Mouse (Mus musculus) adrenal gland (tissue): ENCODE measurements around the gene Akr1c12.
"Not testable (repeated sequence)": the region's sequence is repeated elsewhere in the genome, so short reads cannot be mapped to it uniquely, and the experiment has no call there.

Experiments
- intact Hi-C: fragments of 180-260 bp; cut with DNase I; formaldehyde crosslinking; loops from one replicate; pipeline ENCODE4 v1.15.1; 2025
- long read RNA-seq, 2 experiments: library from polyadenylated mRNA; unstranded; transcript quantifications; one replicate each; pipeline ENCODE4 v2.0.0; 2020; ENCODE audit warnings: borderline replicate concordance in 1 of 2; ENCODE audit not compliant: insufficient replicate concordance in 1 of 2

The Akr1c12 gene
- long read RNA-seq, experiment 1 = 0 reads
- long read RNA-seq, experiment 2 = 0 reads

DNA sequence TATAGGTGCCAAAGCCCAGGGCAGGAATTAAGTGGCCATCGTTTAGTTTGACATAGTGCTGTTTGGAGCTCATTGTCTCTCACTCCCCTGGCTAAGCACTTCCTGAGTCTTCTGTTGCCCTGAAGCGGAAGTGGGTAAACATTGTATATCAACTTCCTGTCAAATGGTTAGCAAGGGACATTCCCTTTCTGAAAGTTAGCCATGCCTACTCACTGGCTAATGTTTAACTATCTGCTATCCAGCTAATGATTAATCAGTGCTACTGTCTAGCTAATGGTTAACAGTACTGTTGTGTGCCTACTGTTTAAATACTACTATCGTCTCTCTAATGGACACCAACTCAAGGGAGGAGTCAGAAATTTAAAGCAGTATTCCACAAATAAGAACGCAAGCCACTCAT, at the start of gene Akr1c12:
TSS of gene Akr1c12 (minus strand) at position 150 of the 400 bp plus-strand sequence.
- intact Hi-C loops = no loop called here

DNA sequence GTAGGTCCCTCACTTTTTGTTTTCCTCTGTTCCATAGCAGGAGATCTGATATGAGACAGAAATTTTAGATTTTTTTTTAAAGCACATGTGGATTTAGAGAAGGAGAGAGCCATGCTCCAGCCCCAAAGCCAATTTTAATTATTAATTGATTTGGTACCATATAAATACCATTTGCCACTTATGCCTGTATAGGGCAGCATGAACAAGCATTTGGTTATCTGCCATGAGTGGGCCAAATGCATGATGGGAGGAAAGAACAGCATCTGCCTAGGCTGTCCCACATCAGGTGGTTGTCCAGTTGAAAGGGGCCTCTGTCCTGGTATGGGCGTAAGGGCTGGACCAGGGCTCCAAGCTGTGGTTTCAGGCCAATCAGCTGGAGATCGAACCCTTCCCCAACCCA, 39.5 kb upstream of the Akr1c12 start:
- intact Hi-C loops = no loop called here

DNA sequence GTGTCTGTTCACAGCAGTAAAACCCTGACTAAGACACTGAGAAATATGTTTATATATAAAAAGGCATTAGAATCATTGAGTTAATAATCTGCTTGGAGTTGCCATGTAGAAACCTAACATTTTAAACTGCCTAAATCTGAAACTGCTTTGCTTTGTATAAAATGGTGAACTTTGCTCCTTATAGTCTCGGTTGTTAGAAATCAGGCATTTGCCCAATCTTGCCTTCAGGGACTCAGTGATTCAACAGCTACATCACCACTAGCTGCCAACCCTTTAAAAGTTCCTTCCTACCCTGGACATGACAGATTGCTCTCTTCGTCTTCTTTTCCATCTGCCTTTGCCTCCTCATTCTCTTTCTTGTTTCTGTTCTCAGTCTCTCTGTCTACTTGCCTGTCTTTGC, 34.7 kb upstream of the Akr1c12 start:
- intact Hi-C loops = no loop called here

DNA sequence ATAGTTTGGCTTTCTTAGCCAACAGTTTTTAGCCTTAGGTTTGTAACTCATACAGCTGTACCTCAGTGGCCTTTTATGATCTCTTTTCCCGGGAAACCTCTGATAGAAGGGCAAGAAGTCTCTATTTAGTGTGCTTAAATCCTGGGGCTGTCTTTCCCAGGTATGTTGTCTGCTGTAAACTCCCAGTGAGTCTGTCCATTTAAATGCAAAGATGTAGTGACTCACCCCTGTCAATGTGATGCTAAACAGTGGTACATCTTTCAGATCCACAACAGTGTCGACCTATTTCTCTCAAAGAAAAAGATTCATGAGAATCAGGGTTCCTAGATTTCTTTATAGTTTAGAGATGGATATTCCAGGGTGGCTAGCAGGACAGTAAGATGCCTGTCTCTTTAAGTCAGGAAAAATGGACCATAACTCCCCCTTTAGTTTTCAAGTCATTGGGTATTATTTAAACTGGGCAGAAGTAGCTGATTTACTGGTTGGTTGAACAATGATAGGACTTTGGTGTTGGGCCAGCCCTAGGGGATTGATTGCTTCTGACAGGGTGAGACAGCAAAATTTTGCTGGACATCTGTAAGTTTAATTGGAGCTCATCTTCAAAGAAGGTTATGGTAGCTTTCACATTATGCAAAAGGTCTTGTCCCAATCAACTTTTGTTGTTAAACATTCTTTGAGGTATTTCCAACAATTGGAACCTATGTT, 25.8 kb upstream of the Akr1c12 start:
- intact Hi-C loops = loop anchor here (10.0 kb wide), 1 partner anchor 300 kb away; the partner anchor contains the start of gene Akr1e1

DNA sequence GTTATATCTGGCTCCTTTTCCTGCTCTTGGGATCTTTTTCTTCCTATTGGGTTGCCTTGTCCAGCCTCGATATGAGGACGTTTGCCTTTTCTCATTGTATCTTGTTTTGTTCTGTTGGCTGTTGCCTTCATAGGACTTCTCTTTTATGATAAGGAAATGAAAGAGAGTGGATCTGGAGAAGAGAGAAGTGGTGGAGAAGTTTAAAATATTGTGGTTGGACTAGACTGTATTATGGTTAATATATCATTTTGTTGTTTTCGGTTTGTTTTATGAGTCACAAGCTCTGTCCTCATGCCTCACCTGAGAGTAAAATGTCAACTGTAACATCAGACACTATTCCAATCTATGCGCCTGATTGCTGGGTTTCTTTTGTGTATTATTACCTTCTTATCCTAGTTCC, 17.8 kb upstream of the Akr1c12 start:
- intact Hi-C loops = no loop called here

DNA sequence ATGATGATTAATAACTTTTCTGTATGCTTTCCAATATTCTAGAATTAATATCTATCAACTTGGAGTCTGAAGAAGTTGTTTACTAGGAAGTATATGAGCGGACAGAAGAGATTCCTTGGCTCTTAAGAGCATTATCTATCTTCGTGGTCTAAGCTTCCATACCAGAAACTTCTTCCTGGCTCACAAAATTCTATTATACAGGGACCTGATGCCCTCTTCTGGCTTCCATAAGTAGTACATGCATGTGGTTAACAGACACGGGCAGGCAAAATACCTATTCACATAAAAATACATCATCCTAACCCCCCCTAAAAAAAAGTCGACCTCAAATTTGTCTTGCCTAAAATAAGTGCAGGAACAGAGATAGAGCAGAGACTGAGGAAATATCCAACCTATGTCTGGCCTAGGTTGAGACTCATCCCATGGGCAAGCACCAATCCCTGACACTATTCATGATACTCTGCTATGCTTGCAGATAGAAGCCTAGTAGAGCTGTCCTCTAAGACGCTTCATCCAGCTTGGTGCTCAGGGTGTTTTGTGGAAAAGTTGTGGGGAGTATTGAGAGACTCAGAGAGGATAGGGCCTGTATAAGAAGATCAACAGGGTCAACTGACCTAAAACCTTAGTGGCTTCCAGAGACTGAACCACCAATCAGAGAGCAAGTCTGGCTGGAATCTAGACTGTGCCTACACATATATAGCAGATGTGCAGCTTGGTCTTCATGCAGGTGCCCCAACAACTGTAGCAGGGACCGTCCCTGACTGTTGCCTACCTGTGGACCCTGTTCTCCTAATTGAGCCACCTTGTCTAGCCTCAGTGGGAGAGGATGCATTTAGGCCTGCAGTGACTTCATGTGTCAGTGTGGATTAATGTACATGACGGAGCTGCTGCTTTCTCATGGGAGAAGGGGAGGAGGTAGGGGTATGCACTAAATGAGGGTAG, 2.5 kb upstream of the Akr1c12 start:
- intact Hi-C loops = loop anchor here (2.0 to 5.0 kb wide), 4 partner anchors 93 to 269 kb away; no protein-coding TSS in a partner anchor

DNA sequence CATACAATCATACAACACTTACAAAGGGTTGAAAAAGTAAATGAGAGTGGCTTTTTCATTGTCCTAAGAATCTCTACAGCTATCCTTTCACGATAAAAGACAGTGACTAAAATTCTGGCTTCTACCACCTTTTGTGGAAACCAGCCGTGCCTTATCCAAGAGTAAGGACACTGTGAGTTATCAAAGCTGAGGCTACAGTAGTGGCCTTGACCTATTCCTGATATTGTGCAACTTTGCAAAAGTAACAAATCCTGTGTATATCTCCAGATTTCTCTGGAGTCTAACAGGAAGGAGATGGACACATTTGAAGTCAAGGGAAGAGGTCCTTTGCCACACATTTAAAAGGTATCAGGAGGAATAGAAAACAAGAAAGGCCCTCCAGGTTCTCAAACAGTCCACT, 1.7 kb downstream of the Akr1c12 start:
- intact Hi-C loops = no loop called here

DNA sequence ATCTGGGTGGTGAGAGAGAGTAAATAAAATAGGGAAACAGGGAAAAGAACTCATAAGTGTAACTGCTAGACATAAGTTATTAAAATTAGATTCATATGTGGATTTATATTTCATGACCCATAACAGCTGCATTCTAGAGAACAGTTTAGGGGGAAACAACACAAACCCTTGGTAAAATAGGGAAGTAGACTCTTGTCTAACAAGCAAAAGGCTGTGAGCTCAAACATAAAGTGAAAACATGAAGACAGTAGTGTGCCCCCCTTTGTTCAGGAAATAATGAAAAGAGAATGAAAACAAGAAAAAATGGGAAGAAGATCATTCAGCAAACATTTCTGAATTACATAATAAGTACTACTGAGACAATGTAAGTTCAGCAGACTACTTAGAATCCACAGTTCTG, 8.4 kb downstream of the Akr1c12 start:
- intact Hi-C loops = no loop called here

DNA sequence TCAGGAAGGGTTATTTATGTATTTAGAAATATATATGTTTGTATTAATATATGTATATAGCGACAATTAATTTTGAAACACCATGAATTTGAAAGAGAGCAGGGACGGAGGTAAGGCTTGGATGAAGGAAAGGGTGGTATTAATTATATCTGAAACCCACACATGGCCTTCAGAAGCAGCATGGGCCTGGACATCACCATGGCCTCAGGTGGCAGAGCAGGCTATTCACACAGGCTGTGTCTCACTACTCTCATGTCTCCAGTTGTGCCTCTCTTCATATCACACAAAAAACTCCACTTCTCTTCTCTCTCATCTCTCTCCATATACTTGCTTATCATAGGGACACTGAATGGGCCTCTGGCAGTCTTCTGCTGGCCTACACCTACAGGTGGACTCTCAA, 13.8 kb downstream of the Akr1c12 start:
- intact Hi-C loops = not testable (repeated sequence)

DNA sequence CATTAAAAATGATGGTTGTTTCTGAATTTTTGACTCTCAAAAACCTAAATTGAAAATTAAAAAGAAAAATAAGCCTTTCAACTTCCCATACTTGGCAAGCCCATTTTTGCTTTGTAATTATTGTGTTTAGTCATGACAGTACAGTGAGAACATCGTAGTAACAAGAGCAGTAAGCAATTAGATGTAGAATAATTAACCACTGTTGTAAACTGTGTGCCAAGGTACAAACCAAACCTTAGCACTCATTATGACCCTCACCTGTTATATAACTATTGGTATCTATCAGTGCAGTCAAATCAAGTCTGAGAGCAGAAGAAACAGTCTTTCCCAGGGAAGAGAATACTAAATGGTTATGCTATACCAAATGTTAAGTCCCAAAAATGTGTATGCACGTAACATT, 14.2 kb downstream of the Akr1c12 start:
- intact Hi-C loops = no loop called here

DNA sequence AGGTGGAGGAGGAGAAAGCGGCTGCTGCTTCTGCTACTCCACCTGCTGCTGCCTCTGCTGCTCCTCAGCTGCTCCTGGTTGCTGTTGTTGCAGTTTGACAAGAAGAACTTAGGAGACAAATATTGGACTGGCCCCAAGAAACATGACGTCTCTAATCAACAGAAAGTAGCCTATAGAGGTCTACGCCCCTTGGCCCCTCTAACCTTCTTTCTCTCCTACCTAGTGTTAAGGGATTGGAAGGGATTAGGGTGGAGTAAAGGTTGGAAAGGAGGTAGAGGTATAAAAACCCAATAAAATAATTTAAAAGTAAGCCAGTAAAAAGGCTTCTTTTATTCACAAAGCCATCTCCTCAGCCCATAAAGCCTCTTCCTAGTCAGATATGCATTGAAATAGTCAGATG, 14.6 kb downstream of the Akr1c12 start:
- intact Hi-C loops = no loop called here

DNA sequence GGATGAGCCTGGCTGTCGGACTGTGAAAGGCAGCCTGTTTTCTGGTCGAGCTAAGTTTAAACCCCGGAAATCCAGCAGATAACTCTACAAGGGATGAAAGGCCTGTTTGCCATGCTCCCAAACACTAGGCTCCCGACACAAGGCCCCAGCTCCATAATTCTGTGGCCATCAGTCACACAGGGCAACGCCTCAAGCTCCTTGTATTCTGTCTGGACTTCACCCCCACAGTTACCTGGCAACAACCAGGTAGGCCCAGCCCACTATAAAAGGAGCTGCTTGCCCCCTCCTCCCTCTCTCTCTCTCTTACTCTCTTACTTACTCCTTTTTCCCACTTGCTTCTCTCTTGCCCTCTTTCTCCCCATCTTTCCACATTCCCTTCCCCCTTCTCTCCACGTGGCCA, 21.9 kb downstream of the Akr1c12 start:
- intact Hi-C loops = no loop called here

DNA sequence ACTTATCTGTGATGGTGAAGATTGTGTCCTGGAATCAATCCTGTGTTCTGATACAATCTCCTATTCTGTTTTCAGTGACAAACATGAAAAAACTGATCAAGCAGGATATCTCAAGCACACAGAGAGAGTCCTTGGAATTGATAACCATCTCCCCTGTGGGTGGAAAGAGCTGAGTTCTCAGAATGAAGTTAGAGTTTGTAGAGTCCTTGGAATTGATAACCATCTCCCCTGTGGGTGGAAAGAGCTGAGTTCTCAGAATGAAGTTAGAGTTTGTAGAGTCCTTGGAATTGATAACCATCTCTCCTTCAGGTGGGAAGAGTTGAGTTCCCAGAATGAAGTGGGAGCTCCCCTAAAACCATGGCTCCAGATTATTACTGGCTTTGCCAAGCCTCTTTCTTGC, 22.3 kb downstream of the Akr1c12 start:
- intact Hi-C loops = not testable (repeated sequence)

DNA sequence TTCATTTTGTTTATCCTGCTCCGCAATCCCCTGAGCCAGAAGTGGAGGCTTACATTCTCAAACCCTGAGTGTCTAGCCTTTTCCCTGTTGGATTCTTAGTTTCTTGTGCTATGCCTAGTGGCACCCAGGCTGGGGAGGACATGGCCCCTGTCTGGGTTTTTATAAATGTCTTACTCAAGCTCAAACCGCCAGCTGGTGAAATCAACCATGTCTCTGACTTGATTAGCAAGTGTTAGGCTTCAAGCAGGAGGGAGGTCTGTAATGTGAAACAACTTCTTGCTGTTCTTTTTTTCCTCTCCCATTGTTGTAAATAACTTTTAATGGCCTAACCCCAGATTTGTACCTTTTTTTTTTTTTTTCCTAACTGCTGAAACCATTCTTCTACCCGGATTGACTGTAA, 29.9 kb downstream of the Akr1c12 start:
- intact Hi-C loops = no loop called here

DNA sequence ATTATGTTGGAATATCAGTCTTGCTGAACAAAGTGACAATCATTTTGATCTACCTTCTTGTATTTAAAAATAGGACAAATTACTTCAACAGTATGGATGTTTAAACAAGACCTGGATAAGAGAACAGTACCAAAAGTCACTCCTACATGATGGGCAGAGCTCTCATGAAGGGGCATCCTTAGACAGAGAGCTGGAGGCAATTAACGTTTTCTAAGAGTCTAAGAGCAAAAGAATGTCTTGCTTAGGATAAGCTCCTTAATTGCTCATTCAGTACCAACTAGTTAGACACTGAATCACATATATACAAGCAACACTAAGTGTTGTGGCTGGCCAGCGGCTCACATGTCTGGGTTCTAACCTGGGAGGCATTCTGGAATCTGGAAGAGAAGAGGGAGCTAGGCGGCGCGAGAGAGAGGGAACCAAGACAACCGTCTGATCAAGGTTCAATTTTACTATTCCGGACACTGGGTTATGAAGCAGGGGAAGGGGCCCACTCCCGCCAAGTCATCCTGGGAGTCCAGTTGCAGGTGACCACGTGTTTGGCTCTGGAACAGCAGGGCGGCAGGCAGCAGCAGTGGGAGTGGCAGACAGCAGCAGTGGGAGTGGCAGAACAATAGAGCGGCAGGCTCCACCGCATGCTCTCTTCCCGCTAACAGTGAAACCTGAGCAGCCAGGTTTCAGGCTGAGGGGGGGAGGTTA, 34.2 kb downstream of the Akr1c12 start:
- intact Hi-C loops = no loop called here

DNA sequence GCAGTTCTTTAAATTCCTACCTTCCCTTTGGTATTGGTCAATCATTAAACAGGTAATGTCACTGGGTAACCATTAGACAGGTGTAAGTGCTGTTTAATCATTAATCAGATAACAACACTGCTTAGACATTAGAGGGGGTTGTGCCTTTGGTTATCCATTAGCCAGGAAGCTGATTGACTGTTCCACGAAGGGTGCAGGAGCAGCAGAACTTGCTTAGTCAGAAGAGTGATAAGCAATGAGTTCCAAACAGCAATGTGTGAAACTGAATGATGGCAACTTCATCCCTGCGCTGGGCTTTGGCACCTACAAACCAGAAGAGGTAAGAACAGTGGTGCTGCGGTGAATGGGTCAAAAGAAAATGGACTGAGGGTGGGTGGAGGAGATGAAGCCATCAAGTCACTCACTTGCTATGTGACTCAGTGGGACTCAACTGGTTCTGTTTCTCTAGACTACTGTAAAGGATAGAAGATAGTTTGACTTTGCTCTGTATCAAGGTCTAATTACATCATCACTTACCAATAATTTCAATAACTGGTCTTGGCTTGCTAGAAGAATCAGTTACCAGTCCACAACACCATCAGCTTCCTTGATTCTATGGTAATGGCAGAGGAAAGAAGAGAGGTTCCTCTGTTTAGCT, 45.6 kb downstream of the Akr1c12 start:
- intact Hi-C loops = no loop called here

DNA sequence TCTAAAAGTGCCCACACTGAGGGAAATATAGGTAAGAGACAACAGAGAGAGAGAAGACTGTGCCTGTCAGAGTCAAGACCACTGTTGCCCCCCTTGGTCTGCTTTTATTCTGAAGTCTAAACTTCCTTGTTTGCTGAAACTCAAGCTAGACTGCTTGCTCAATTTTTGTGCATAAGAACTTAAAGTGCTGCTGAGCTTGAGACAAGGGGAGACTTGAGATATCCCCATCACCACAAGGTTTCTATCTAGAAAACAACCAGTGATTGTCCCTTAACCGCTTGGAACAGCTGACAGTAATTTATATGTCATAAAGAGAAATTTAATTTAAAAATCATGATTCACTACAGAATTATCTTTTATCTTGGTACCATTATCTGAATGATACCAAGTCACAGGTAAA, 46.1 kb downstream of the Akr1c12 start:
- intact Hi-C loops = no loop called here

DNA sequence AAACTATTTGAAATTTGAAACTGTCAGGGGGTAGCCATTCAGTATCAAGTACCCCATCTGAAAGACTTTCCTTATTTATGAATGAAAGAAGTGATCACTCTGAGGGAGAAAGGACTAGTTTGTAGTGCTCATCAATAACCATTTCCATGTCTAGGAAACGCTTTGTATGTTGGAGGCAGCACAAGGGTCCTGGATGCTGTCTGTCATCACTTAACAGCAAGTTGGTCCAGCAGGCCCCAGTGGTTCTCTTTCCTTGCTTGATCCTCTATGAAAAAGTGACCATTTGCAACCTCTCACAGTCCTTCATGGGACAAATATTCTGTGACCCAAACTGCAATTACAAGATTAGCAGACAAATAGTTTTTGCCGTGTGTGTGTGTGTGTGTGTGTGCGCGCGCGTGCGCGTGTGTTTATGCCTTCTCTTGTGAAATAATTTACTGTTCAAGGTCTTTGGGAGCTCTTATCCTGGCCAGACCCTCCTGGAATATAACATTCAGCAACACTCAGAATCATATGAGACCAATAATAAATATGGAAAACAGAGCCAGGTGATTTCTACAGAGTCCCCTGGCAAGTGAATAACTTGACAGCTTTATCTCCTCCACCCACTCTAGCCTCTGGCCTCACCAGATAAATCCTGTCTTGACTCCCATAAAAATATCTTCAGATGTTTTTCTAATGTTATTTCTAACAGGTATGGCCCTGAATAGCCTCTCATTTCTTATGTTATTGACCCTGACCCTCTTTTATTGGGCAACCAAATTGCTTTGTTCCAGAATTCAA, 48.2 kb downstream of the Akr1c12 start:
- intact Hi-C loops = no loop called here

DNA sequence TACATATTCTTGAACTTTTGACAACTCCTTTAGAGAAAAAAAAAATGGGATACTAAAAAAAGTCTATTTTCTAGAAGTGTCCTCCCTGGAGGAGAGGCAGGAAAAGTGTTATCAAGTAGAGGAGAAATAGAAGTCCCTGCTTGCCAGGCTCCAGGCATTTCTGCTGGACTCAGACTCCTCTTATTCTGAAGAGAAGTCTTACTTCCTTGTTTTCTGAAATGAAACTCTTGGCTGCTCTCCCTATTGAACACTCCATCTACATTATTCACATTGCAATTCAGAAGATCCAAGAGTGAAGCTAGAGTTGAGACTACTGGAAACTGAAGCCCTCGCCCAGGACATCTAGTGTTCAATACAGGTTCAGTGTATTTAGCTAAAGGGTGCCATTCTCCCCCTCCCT, 50.8 kb downstream of the Akr1c12 start, which contains the start of gene Akr1c19:
TSS of gene Akr1c19 (plus strand) at position 260 of the 400 bp plus-strand sequence.
- intact Hi-C loops = no loop called here
